Mouse (Mus musculus) forebrain, embryonic 16.5 days (tissue): ENCODE measurements around the gene Ndrg3. TPM values are rescaled to one million over a fixed set of nuclear protein-coding genes. Genes with fewer than 3 reads are reported as not detected.
A peak's percentile ranks its signal among the peaks of the same experiment; 100 is the strongest.

Experiments used
- ATAC-seq: fragments of 200-750 bp; cut with Nextera tagmentation; 2 replicates; pipeline ENCODE4 v1.8.0; 2017; ENCODE audit warnings: mild to moderate bottlenecking, moderate library complexity
- H3K27ac ChIP-seq: fragments of 300-500 bp; sonication (generic); 2 replicates; pipeline ENCODE4 v1.5.1; 2014; ENCODE audit warnings: low read length, control low read depth
- H3K27me3 ChIP-seq: fragments of 300-500 bp; sonication (generic); replicated peaks from 2 replicates; pipeline ENCODE4 v1.6.1; 2014; ENCODE audit warnings: low read length; ENCODE audit not compliant: control insufficient read depth, insufficient read depth
- H3K36me3 ChIP-seq: fragments of 300-500 bp; sonication (generic); 2 replicates; pipeline ENCODE4 v1.6.1; 2014; ENCODE audit not compliant: control insufficient read depth, insufficient read depth
- H3K4me1 ChIP-seq: fragments of 300-500 bp; sonication (generic); replicated peaks from 2 replicates; pipeline ENCODE4 v1.6.1; 2014; ENCODE audit warnings: low read length; ENCODE audit not compliant: control insufficient read depth, insufficient read depth
- H3K4me2 ChIP-seq: fragments of 300-500 bp; sonication (generic); 2 replicates; pipeline ENCODE4 v1.6.1; 2014; ENCODE audit warnings: mild to moderate bottlenecking, low read length, control low read depth
- H3K4me3 ChIP-seq: fragments of 300-500 bp; sonication (generic); replicated peaks from 2 replicates; pipeline ENCODE4 v1.5.1; 2014; ENCODE audit warnings: mild to moderate bottlenecking, low read length, control low read depth
- H3K9ac ChIP-seq: fragments of 300-500 bp; sonication (generic); replicated peaks from 2 replicates; pipeline ENCODE4 v1.6.1; 2014; ENCODE audit warnings: low read depth, low read length, control low read depth
- H3K9me3 ChIP-seq: fragments of 300-500 bp; sonication (generic); 2 replicates; pipeline ENCODE4 v1.6.1; 2016; ENCODE audit warnings: low read length; ENCODE audit not compliant: control insufficient read depth
- WGBS: fragments of 180-500 bp; shearing (Covaris S2); extraction: QIAGEN DNeasy Blood & Tissue Kit; methylation state at CpG from one replicate; pipeline ENCODE4 v1.1.7; 2014; 5-methylcytosine and 5-hydroxymethylcytosine counted together
- polyA plus RNA-seq: library from polyadenylated mRNA; unstranded; fragments of >200 nt; fragmentation: Nextera tagmentation; extraction: Ambion mirVana; gene quantifications from 2 replicates; pipeline ENCODE4 v1.2.1, GENCODE M21; 2015

Ndrg3 gene
- polyA plus RNA-seq, 1 experiment from 2014 or later: 150 TPM

DNA sequence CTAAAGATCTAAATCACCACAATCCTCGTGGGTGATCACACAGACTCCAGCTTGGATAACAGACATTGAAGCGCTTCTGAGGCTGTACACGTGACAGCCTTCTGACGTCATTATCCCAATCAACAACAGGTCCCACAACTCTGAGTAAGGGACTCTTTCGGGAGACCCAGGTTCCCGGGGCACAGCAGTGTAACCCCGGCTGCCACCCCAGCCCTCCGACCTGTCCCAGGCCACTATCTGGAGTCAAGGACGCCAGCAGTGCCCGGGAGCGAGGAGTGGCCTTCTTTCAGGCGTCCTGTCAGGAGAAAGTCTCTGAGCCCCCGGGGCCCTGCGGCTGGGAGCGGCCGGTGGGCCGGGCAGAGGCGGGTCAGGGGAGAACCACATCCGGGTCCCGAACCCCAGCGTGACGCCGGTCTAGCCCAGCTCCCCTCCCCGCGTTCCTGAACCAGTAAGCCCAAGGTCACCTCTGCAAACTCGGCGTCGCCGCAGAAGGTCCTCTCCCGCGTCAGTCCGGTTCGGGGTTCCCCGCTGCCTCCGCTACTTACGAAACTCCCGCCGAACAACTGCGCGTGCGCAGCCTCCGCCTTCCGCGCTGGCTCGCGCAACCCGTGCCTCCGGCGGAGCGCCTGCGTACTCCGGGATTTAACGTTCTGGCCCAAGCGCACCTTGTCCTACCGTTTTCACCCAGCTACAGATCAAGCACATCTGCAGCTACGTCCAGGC, 14.8 kb upstream of the Ndrg3 start, which contains the start of gene Dsn1:
Gene Dsn1 (minus strand): TSS at position 644 of the 723 bp plus-strand sequence.
- H3K9ac ChIP-seq: peak within 1 kb of the TSS; percentile 72
- peaks cover 13% of the 10 kb centered on the region for H3K4me1 ChIP-seq
- no peaks in the 10 kb centered on the region for H3K9me3 ChIP-seq
- peak within 1 kb of the TSS; percentile 75 for H3K4me2 ChIP-seq
- under 1% methylated on average over 55 of the region's 56 CpGs for WGBS
- H3K27ac ChIP-seq: peak within 1 kb of the TSS; percentile 65
- H3K36me3 ChIP-seq: no peaks in the 10 kb centered on the region
- no peaks in the 10 kb centered on the region for H3K27me3 ChIP-seq
- peak; percentile 87 for ATAC-seq
- H3K4me3 ChIP-seq: peak within 1 kb of the TSS; percentile 52

DNA sequence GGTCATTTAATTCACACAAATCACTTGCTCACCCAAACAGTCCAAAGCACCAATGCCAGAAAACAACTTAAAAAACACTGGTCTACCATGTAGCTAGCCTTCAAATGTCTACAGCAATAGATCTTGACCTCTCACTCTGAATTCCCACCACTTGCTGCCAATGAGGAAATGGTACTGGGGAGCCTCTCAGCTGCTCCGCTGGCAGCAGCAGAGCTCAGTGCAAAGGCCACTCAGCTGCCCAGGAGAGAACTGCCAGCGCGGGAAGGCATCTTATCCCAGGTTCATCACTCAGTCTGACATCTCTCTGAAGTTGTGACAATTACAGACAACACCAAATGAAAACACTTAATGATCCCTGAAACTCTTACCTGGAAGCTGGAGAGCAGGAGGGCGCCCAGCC, 10.5 kb upstream of the Ndrg3 start:
- H3K4me3 ChIP-seq: no peak overlapping the region
- H3K9me3 ChIP-seq: no peaks in the 10 kb centered on the region
- no peaks in the 10 kb centered on the region for H3K27me3 ChIP-seq
- no peak overlapping the region for H3K9ac ChIP-seq
- no peak for ATAC-seq
- no peaks in the 10 kb centered on the region for H3K36me3 ChIP-seq
- no peak overlapping the region for H3K27ac ChIP-seq
- WGBS: 92% methylated on average over 4 of the region's 4 CpGs
- H3K4me2 ChIP-seq: no peak overlapping the region
- peaks cover 11% of the 10 kb centered on the region for H3K4me1 ChIP-seq

DNA sequence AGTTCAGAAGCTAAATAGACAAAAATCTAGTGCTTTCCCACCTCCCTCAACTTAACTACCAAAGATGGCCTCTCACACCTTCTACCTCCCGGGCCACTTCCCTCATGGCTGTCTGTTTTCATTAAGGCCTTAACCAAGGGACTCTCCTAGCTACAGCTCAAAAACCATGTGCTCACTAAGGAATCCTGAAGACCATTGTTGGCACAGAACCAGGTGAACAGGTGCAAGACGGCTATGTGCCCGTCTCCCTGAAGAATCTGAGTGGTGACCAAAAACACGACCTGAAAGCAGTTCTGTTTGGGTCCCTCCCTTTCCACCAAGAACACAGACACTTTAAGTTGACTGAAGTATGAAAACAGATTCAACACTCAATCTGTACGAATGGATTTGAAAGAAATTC, 6.4 kb upstream of the Ndrg3 start:
- Histone ChIP-seq H3K27me3 (no peaks in the 10 kb centered on the region), H3K4me2 (no peak overlapping the region), H3K4me1 (no peaks in the 10 kb centered on the region), H3K9me3 (no peaks in the 10 kb centered on the region), H3K27ac (no peak overlapping the region), H3K36me3 (no peaks in the 10 kb centered on the region), H3K4me3 (no peak overlapping the region), H3K9ac (no peak overlapping the region)
- no peak for ATAC-seq
- WGBS: 85% methylated on average over 5 of the region's 5 CpGs

DNA sequence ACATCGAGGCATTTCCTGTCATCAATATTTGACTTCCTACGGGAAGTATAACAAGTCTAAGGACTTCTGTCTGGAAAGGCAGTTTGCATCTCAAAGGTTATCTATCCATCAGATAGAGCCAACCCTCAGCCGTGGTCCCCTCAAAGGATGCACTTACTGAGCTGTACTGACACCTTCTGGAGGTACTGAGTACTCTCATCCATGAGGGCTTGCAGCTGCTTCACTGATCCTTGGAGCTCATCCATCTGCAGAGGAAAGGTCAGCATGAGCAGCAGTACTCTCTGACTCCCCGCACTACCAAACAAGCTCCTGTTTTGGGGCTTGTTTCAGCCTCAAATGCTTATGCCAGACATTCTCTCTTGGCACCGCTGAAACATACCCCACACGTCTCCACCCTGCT, 4.7 kb upstream of the Ndrg3 start:
- no peak overlapping the region for H3K9ac ChIP-seq
- no peaks in the 10 kb centered on the region for H3K36me3 ChIP-seq
- H3K4me1 ChIP-seq: no peaks in the 10 kb centered on the region
- no peak for ATAC-seq
- 72% methylated on average over 6 of the region's 6 CpGs for WGBS
- H3K27me3 ChIP-seq: no peaks in the 10 kb centered on the region
- H3K4me3 ChIP-seq: no peak overlapping the region
- H3K9me3 ChIP-seq: no peaks in the 10 kb centered on the region
- H3K4me2 ChIP-seq: no peak overlapping the region
- no peak overlapping the region for H3K27ac ChIP-seq

- H3K27me3 ChIP-seq: no peaks in the 10 kb centered on the region
- H3K4me3 ChIP-seq: peak overlapping the region; percentile 95
- no peak overlapping the region for H3K27ac ChIP-seq
- peaks cover 15% of the 10 kb centered on the region for H3K4me1 ChIP-seq
- peak overlapping the region; percentile 90 for H3K9ac ChIP-seq
- ATAC-seq: no peak
- 2% methylated on average over 16 of the region's 16 CpGs for WGBS
- no peaks in the 10 kb centered on the region for H3K36me3 ChIP-seq
- H3K9me3 ChIP-seq: no peaks in the 10 kb centered on the region
- H3K4me2 ChIP-seq: peak overlapping the region; percentile 96
Observed at GRCm38 (mm10) chr2:156990727-156991431, 977 bp downstream of the Ndrg3 start.

GRCm38 (mm10) chr2:156987316-156987715, 4.5 kb downstream of the Ndrg3 start:
- no peaks in the 10 kb centered on the region for H3K36me3 ChIP-seq
- no peak overlapping the region for H3K4me2 ChIP-seq
- H3K27ac ChIP-seq: no peak overlapping the region
- H3K4me1 ChIP-seq: peaks cover 15% of the 10 kb centered on the region
- H3K27me3 ChIP-seq: no peaks in the 10 kb centered on the region
- ATAC-seq: no peak
- no peak overlapping the region for H3K9ac ChIP-seq
- no peaks in the 10 kb centered on the region for H3K9me3 ChIP-seq
- 83% methylated on average over 3 of the region's 3 CpGs for WGBS
- H3K4me3 ChIP-seq: no peak overlapping the region

DNA sequence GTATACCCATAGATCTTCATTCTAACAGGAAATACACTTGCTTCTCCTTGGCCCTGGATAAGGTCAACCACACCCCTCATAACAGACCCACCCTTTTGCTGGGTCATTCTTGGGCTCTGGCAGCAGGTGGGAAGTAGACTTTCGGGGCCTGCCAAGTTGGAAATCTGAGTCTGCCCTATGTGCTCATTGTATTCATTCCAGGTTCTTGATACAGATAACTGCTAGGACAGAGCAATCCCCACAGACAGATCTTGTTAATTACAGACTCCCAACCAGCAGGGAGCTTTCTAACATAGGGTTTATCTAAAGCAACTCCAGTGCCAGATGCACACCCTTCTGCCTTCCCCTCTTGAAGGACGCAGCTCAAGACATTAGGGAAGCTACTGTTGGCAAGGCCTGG, 9.0 kb downstream of the Ndrg3 start:
- Histone ChIP-seq H3K9ac (no peak overlapping the region), H3K27me3 (no peaks in the 10 kb centered on the region), H3K4me2 (no peak overlapping the region), H3K4me3 (no peak overlapping the region), H3K27ac (no peak overlapping the region), H3K4me1 (no peaks in the 10 kb centered on the region), H3K9me3 (no peaks in the 10 kb centered on the region), H3K36me3 (no peaks in the 10 kb centered on the region)
- no peak for ATAC-seq
- WGBS: 69% methylated on average over 2 of the region's 2 CpGs

- peaks cover 3% of the 10 kb centered on the region; the same call in 1 of the 2 replicates for H3K4me1 ChIP-seq
- H3K27me3 ChIP-seq: no peaks in the 10 kb centered on the region
- WGBS: 91% methylated on average over 4 of the region's 4 CpGs
- no peaks in the 10 kb centered on the region for H3K36me3 ChIP-seq
- no peaks in the 10 kb centered on the region for H3K9me3 ChIP-seq
- H3K9ac ChIP-seq: no peak overlapping the region
- no peak for ATAC-seq
- H3K4me2 ChIP-seq: no peak overlapping the region
- no peak overlapping the region for H3K4me3 ChIP-seq
- H3K27ac ChIP-seq: no peak overlapping the region
Observed at GRCm38 (mm10) chr2:156981291-156981690, 10.6 kb downstream of the Ndrg3 start.

GRCm38 (mm10) chr2:156980059-156980458, 11.8 kb downstream of the Ndrg3 start:
- Histone ChIP-seq H3K4me3 (no peak overlapping the region), H3K27me3 (no peaks in the 10 kb centered on the region), H3K9ac (no peak overlapping the region), H3K9me3 (no peaks in the 10 kb centered on the region), H3K4me2 (no peak overlapping the region), H3K4me1 (peaks cover 3% of the 10 kb centered on the region; the same call in 1 of the 2 replicates), H3K27ac (no peak overlapping the region), H3K36me3 (no peaks in the 10 kb centered on the region)
- ATAC-seq: no peak
- 88% methylated on average over 2 of the region's 2 CpGs for WGBS
